Mouse (Mus musculus) spleen, adult 2 months (tissue): ENCODE measurements at regions not wholly inside any gene's neighbourhood (a gene's known extent, or its start where the extent isn't known, plus 50 kb on each side); places are given as distances from the start of the nearest gene placed in this dataset.

Source experiments
- CTCF ChIP-seq: fragments of 200-500 bp; IDR thresholded peaks from 2 replicates; pipeline ENCODE4 v1.5.1; 2011; ENCODE audit warnings: mild to moderate bottlenecking, inconsistent platforms; ENCODE audit not compliant: insufficient read depth, insufficient read length, insufficient replicate concordance; ENCODE audit errors: extremely low read depth
- POLR2A ChIP-seq: fragments of 200-500 bp; IDR thresholded peaks from 2 replicates; pipeline ENCODE4 v1.6.1; 2011; ENCODE audit warnings: low read depth, low read length, inconsistent platforms

GRCm38 (mm10) chr13:28754207-28754606 is 199.3 kb downstream of the Sox4 start:
- TF ChIP-seq POLR2A (no peak), CTCF (no peak)
